Mouse (Mus musculus) stomach, postnatal 0 days (tissue): Measurements from ENCODE around the gene Hoxb6. TPM values are rescaled to one million over a fixed set of nuclear protein-coding genes. Genes with fewer than 3 reads are reported as not detected.

Source experiments
- ATAC-seq: fragments of 200-750 bp; cut with Nextera tagmentation; 2 replicates; pipeline ENCODE4 v1.8.0; 2017; ENCODE audit not compliant: low FRiP score, low TSS enrichment
- DNase-seq: peaks from one replicate; pipeline ENCODE4 v3.0.0-alpha.2; 2016; ENCODE audit warnings: low spot score
- H3K27ac ChIP-seq: fragments of 300-500 bp; sonication (generic); replicated peaks from 2 replicates; pipeline ENCODE4 v1.5.1; 2014; ENCODE audit warnings: mild to moderate bottlenecking, control low read depth
- H3K27me3 ChIP-seq: fragments of 300-500 bp; sonication (generic); 2 replicates; pipeline ENCODE4 v1.6.1; 2014; ENCODE audit warnings: low read length; ENCODE audit not compliant: control insufficient read depth, insufficient read depth
- H3K36me3 ChIP-seq: fragments of 300-500 bp; sonication (generic); 2 replicates; pipeline ENCODE4 v1.6.1; 2014; ENCODE audit warnings: low read length, mixed read lengths; ENCODE audit not compliant: control insufficient read depth, insufficient read depth
- H3K4me1 ChIP-seq: fragments of 300-500 bp; sonication (generic); replicated peaks from 2 replicates; pipeline ENCODE4 v1.6.1; 2014; ENCODE audit warnings: antibody characterized with exemption; ENCODE audit not compliant: control insufficient read depth, insufficient read depth
- H3K4me2 ChIP-seq: fragments of 300-500 bp; sonication (generic); replicated peaks from 2 replicates; pipeline ENCODE4 v1.6.1; 2014; ENCODE audit warnings: low read depth, mild to moderate bottlenecking, control low read depth, moderate library complexity
- H3K4me3 ChIP-seq: fragments of 300-500 bp; sonication (generic); 2 replicates; pipeline ENCODE4 v1.5.1; 2014; ENCODE audit warnings: low read depth, low read length, control low read depth
- H3K9ac ChIP-seq: fragments of 300-500 bp; sonication (generic); 2 replicates; pipeline ENCODE4 v1.6.1; 2014; ENCODE audit warnings: mild to moderate bottlenecking, low read length, control low read depth, mixed read lengths
- H3K9me3 ChIP-seq: fragments of 300-500 bp; sonication (generic); 2 replicates; pipeline ENCODE4 v1.6.1; 2016; ENCODE audit warnings: low read length; ENCODE audit not compliant: control insufficient read depth
- CTCF ChIP-seq: IDR thresholded peaks from 2 replicates; pipeline ENCODE4 v1.5.1; 2016; ENCODE audit warnings: antibody characterized with exemption, low read depth, mild to moderate bottlenecking, moderate library complexity
- EP300 ChIP-seq: optimal IDR thresholded peaks from 2 replicates; pipeline ENCODE3; 2016; ENCODE audit warnings: antibody characterized with exemption
- WGBS: fragments of 180-500 bp; shearing (Covaris S2); extraction: QIAGEN DNeasy Blood & Tissue Kit; methylation state at CpG from one replicate; pipeline ENCODE4 v1.1.7; 2014; 5-methylcytosine and 5-hydroxymethylcytosine counted together
- polyA plus RNA-seq: library from polyadenylated mRNA; unstranded; fragments of >200 nt; fragmentation: Nextera tagmentation; extraction: Ambion mirVana; gene quantifications from 2 replicates; pipeline ENCODE4 v1.2.1, GENCODE M21; 2015

Gene Hoxb6
- polyA plus RNA-seq, 1 experiment from 2014 or later, result 7.9 TPM

DNA sequence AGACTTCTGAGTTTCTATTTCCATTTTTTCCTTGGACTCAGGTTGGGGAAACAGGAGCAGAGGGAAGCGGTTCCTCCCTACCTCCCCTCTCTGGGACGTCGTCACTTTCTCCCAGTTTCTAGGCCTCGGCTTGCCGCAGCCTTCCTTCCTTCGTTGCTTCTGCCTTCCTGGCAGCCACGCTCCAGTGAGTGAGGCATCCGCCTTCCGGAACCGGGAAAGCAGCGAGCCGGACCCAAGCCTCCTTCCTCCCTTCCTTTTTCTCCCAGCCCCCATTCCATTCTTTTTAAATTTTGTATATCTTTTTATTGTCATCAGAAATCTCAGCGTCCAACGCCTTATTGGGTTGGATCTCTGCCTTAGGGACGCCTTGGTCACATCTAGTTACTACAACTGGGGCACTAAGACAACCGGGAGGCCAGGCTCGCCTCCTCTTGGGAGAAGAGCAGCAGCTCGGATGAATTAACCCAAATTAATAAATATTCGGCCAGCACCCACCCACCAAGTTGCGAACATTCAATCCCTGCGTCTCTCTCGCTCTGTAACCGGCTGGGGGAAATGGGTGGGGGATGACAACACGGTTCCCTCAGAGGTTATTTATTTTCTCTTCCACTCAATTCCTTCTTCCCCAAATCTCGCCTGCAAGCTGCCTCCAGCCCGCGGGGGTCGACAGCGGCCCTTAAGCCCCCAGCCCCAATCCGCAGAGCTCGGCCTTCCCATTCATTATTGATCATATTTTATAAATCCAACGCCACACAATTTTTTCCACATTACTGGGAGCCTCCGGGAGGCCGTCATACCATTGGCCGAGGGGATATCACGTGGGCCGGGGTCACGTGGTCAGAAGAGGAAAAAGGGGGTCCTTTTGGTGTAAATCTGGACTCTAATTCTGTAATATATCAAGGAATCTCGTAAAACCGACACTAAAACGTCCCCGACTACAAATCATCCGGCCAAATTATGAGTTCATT lies 6.2 kb upstream of the Hoxb6 start, which contains the start of gene Hoxb7:
Gene Hoxb7, plus strand, starts transcription at position 853 of the 968 bp plus-strand sequence.
- H3K4me2 ChIP-seq, result peak within 1 kb of the TSS; percentile 68
- H3K36me3 ChIP-seq, result no peaks in the 10 kb centered on the region
- peaks cover 22% of the 10 kb centered on the region for H3K27me3 ChIP-seq
- 1% methylated on average over 43 of the region's 43 CpGs for WGBS
- no peak; the same call in 1 of the 2 replicates for ATAC-seq
- peak within 1 kb of the TSS; percentile 45 for H3K4me3 ChIP-seq
- TF ChIP-seq EP300 (no peak), CTCF (no peak)
- peak within 1 kb of the TSS; percentile 67 for H3K9ac ChIP-seq
- H3K27ac ChIP-seq, result peak within 1 kb of the TSS; percentile 88
- no peaks in the 10 kb centered on the region for H3K9me3 ChIP-seq
- H3K4me1 ChIP-seq, result 0 out of 2 replicates have a peak, but pooled peaks cover 2% of the 10 kb centered on the region
- no peak for DNase-seq

DNA sequence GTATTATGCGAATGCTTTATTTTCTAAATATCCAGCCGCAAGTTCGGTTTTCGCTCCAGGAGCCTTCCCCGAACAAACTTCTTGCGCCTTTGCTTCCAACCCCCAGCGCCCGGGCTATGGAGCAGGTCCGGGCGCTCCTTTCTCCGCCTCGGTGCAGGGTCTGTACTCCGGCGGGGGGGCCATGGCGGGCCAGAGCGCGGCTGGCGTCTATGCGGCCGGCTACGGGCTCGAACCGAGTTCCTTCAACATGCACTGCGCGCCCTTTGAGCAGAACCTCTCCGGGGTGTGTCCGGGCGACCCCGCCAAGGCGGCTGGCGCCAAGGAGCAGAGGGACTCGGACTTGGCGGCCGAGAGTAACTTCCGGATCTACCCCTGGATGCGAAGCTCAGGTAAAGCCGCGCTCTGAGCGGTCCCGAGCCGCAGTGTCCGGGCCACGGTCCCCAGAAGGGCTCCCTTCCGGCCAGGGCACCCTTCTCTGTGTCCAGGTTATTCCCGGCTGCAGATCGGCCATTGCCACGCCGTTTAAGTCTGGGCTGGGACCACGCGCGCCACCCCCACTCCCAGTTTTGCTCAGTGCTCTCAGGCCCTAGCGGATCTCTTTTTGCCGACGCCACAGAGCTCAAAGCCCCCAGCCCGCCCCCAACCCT lies 5.4 kb upstream of the Hoxb6 start:
- DNase-seq, result no peak

DNA sequence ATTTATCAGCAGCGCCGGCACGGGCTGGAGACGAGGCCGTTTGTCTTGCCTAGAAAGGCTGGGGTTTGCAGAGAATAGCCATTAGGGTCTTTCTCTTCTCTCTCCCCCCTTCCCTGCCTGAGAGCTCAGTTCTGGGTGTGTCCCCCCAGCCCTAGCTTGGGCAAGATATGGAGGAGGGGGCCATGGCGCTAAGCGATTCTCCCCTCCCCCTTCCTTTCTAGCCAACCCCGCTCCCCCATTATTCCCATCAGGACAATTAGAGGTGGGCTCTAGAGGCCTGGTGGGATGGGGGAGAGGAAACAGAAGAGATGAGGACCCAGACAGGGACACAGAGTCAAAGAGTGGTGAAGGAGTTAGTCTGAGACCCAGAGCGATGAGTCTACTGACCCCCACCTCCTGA lies 4.9 kb upstream of the Hoxb6 start:
- Histone ChIP-seq H3K9me3 (no peaks in the 10 kb centered on the region), H3K4me1 (0 out of 2 replicates have a peak, but pooled peaks cover 2% of the 10 kb centered on the region), H3K4me3 (peak overlapping the region; percentile 45), H3K27me3 (peaks cover 25% of the 10 kb centered on the region), H3K36me3 (no peaks in the 10 kb centered on the region), H3K27ac (no peak overlapping the region), H3K4me2 (peak overlapping the region; percentile 68), H3K9ac (peak overlapping the region; percentile 67; the same call in 1 of the 2 replicates)
- TF ChIP-seq CTCF, result no peak
- TF ChIP-seq EP300, result no peak
- DNase-seq, result no peak
- no peak for ATAC-seq
- 9% methylated on average over 9 of the region's 9 CpGs for WGBS

More for the DNA sequence above, 5.4 kb upstream of the Hoxb6 start:
- TF ChIP-seq CTCF (no peak), EP300 (no peak)
- peak overlapping the region; percentile 88 for H3K27ac ChIP-seq
- H3K27me3 ChIP-seq, result peaks cover 22% of the 10 kb centered on the region
- H3K4me1 ChIP-seq, result 0 out of 2 replicates have a peak, but pooled peaks cover 2% of the 10 kb centered on the region
- under 1% methylated on average over 55 of the region's 55 CpGs for WGBS
- peak overlapping the region; percentile 67 for H3K9ac ChIP-seq
- ATAC-seq, result peak; percentile 16; the same call in 1 of the 2 replicates
- H3K4me2 ChIP-seq, result peak overlapping the region; percentile 68
- peak overlapping the region; percentile 45 for H3K4me3 ChIP-seq
- no peaks in the 10 kb centered on the region for H3K36me3 ChIP-seq
- H3K9me3 ChIP-seq, result no peaks in the 10 kb centered on the region

DNA sequence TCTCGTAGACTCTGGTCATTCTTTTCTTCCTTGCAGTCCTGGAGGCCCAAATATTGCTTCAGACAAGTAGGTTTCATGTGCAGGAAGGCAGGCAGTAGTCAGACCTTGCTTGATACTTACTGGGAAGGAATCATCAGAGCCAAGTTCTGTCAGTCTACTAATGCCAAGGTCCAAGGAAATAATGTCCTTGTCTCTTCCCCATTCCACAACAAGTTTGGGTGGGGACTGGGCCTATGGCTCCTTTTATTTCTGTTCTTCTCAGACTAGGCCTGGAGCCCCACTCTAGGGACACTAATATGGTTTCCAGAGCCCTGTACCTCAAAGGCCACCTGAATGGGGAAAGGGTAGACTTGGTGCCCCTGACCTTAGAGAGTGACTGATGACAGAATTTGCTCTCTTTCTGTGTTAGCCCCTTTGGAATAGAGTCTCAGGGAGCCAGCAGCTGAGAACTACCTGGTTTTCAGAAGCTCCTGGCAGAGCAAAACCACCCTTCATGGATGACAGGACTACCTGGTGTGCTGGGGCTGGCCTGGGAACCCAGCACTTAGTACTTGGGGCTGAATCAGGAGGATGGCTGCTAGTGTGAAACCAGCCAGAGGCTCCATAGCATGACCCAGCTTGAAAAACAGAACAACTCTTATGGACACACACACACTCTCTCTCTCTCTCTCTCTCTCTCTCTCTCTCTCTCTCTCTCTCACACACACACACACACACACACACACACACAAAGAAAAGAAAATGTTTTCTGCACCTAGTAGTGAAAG lies 3.6 kb upstream of the Hoxb6 start:
- 59% methylated on average over 1 of the region's 1 CpGs for WGBS
- ATAC-seq, result no peak
- no peak overlapping the region for H3K4me2 ChIP-seq
- H3K27me3 ChIP-seq, result peaks cover 29% of the 10 kb centered on the region
- no peak for DNase-seq
- no peak overlapping the region for H3K27ac ChIP-seq
- no peak for TF ChIP-seq EP300
- TF ChIP-seq CTCF, result no peak
- no peak overlapping the region for H3K9ac ChIP-seq
- H3K4me3 ChIP-seq, result no peak overlapping the region
- 0 out of 2 replicates have a peak, but pooled peaks cover 2% of the 10 kb centered on the region for H3K4me1 ChIP-seq
- H3K9me3 ChIP-seq, result no peaks in the 10 kb centered on the region
- no peaks in the 10 kb centered on the region for H3K36me3 ChIP-seq

DNA sequence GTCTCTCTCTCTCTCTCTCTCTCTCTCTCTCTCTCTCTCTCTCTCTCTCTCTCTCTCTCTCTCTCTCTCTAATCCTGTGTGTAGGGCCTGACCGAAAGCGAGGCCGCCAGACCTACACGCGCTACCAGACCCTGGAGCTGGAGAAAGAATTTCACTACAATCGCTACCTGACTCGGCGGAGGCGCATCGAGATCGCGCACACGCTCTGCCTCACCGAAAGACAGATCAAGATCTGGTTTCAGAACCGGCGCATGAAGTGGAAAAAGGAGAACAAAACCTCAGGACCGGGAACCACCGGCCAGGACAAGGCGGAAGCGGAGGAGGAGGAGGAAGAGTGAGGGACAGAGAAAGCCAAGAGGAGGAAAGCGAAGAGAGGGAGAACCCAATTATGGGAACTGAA lies 3.0 kb upstream of the Hoxb6 start:
- H3K4me1 ChIP-seq, result 0 out of 2 replicates have a peak, but pooled peaks cover 2% of the 10 kb centered on the region
- no peaks in the 10 kb centered on the region for H3K9me3 ChIP-seq
- no peak overlapping the region for H3K9ac ChIP-seq
- ATAC-seq (no peak), DNase-seq (no peak)
- no peak overlapping the region for H3K4me3 ChIP-seq
- WGBS, result 35% methylated on average over 21 of the region's 21 CpGs
- H3K27ac ChIP-seq, result no peak overlapping the region
- peaks cover 27% of the 10 kb centered on the region for H3K27me3 ChIP-seq
- TF ChIP-seq EP300 (no peak), CTCF (no peak)
- no peak overlapping the region for H3K4me2 ChIP-seq
- H3K36me3 ChIP-seq, result no peaks in the 10 kb centered on the region
